Mouse (Mus musculus) limb, embryonic 12.5 days (tissue): ENCODE measurements around the gene Nek6. TPM values are rescaled to one million over a fixed set of nuclear protein-coding genes. Genes with fewer than 3 reads are reported as not detected.

ENCODE experiments used
- ATAC-seq: fragments of 200-750 bp; cut with Nextera tagmentation; 2 replicates; pipeline ENCODE4 v1.8.0; 2017; ENCODE audit warnings: low read depth, moderate TSS enrichment; ENCODE audit not compliant: insufficient number of reproducible peaks, insufficient read depth, low FRiP score, low TSS enrichment
- H3K27ac ChIP-seq: fragments of 300-500 bp; sonication (generic); 2 replicates; pipeline ENCODE4 v1.5.1; 2016; ENCODE audit warnings: mild to moderate bottlenecking, moderate library complexity
- H3K27me3 ChIP-seq: fragments of 300-500 bp; sonication (generic); 2 replicates; pipeline ENCODE4 v1.6.1; 2016; ENCODE audit warnings: mild to moderate bottlenecking, moderate library complexity
- H3K36me3 ChIP-seq: fragments of 300-500 bp; sonication (generic); 2 replicates; pipeline ENCODE4 v1.6.1; 2016; ENCODE audit warnings: mild to moderate bottlenecking, moderate library complexity
- H3K4me1 ChIP-seq: fragments of 300-500 bp; sonication (generic); replicated peaks from 2 replicates; pipeline ENCODE4 v1.6.1; 2016
- H3K4me2 ChIP-seq: fragments of 300-500 bp; sonication (generic); 2 replicates; pipeline ENCODE4 v1.6.1; 2016; ENCODE audit warnings: mild to moderate bottlenecking, moderate library complexity
- H3K4me3 ChIP-seq: fragments of 300-500 bp; sonication (generic); replicated peaks from 2 replicates; pipeline ENCODE4 v1.5.1; 2016; ENCODE audit warnings: mild to moderate bottlenecking
- H3K9ac ChIP-seq: fragments of 300-500 bp; sonication (generic); replicated peaks from 2 replicates; pipeline ENCODE4 v1.6.1; 2016; ENCODE audit warnings: mild to moderate bottlenecking, moderate library complexity
- H3K9me3 ChIP-seq: fragments of 300-500 bp; sonication (generic); 2 replicates; pipeline ENCODE4 v1.6.1; 2016; ENCODE audit warnings: mild to moderate bottlenecking, moderate library complexity
- WGBS: fragments of 180-500 bp; shearing (Covaris S2); methylation state at CpG from one replicate; pipeline ENCODE4 v1.1.7; 2016; 5-methylcytosine and 5-hydroxymethylcytosine counted together
- polyA plus RNA-seq: library from polyadenylated mRNA; unstranded; fragments of >200 nt; fragmentation: Nextera tagmentation; extraction: Ambion mirVana; gene quantifications from 2 replicates; pipeline ENCODE4 v1.2.1, GENCODE M21; 2016

Nek6 gene
- polyA plus RNA-seq, 1 experiment from 2014 or later = 140 TPM

DNA sequence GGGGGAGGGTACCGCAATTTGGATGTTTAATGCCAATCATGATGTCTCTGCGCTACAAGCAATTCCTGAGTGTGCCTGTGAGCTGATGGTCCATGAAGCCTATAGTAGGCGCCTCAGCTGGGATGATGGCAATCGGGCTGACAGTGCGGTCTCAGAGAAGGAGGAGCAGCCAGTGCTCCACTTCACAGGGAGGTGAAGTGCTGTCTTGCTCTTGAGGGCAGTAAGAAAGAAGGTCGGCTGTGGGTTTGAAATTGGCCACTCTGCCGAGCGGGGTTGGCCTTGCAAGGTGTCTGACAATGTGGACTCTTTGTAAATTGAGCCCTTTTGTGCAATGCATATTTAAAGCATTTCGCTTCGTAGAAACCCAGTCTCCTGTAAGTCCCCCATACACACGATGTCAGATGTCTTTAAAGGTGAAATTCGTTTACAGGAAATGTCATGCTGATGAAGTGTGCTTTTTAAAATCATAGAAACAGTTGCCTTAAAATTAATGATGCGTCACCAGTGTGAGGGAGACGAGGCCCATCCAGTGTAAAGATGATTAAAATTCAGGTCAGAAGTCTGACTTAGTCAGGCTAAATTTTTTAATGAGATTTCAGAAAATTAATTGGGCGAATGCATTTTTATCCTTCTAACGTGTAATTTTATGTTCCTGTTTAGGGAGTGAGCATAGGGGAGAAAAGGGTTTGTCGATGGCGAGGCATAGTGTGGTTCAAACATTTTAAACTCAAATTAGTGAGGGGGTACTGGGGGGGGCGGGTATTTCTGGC is 43.0 kb downstream of the Nek6 start:
- Histone ChIP-seq H3K27me3 (no peaks in the 10 kb centered on the region), H3K27ac (no peak overlapping the region), H3K4me3 (no peak overlapping the region), H3K4me1 (peaks cover 5% of the 10 kb centered on the region; the same call in 1 of the 2 replicates), H3K9ac (no peak overlapping the region), H3K4me2 (no peak overlapping the region), H3K36me3 (peaks cover 73% of the 10 kb centered on the region), H3K9me3 (no peaks in the 10 kb centered on the region)
- ATAC-seq = no peak
- WGBS = 72% methylated on average over 19 of the region's 19 CpGs

GRCm38 (mm10) chr2:38555659-38556058 is 44.2 kb downstream of the Nek6 start:
- WGBS = 92% methylated on average over 4 of the region's 4 CpGs

DNA sequence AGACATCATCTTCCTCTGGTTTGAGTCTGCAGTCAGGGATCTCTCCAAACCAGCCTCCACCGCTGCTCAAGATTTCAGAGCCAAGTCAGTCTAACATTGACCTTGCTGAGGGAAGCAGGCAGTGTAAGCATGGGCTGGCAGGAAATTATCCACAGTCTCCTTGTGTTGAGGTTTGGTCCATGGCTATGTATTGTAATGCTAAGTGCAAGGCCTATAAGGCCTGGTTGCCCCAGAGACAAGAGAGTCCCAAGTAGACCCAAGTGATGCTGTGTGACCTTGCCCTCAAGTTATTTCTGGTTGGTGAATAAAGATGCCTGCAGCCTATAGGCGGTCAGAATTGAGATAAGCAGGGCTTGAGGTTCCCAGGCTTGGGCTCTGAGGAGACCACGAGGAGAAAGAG is 45.3 kb downstream of the Nek6 start:
- no peak overlapping the region for H3K27ac ChIP-seq
- no peak for ATAC-seq
- 89% methylated on average over 3 of the region's 3 CpGs for WGBS

More at GRCm38 (mm10) chr2:38555659-38556058, 44.2 kb downstream of the Nek6 start:
- Histone ChIP-seq H3K36me3 (peaks cover 77% of the 10 kb centered on the region), H3K9me3 (no peaks in the 10 kb centered on the region), H3K27ac (no peak overlapping the region), H3K4me3 (no peak overlapping the region), H3K4me1 (peaks cover 5% of the 10 kb centered on the region; the same call in 1 of the 2 replicates), H3K27me3 (no peaks in the 10 kb centered on the region), H3K9ac (no peak overlapping the region), H3K4me2 (no peak overlapping the region)
- no peak for ATAC-seq

DNA sequence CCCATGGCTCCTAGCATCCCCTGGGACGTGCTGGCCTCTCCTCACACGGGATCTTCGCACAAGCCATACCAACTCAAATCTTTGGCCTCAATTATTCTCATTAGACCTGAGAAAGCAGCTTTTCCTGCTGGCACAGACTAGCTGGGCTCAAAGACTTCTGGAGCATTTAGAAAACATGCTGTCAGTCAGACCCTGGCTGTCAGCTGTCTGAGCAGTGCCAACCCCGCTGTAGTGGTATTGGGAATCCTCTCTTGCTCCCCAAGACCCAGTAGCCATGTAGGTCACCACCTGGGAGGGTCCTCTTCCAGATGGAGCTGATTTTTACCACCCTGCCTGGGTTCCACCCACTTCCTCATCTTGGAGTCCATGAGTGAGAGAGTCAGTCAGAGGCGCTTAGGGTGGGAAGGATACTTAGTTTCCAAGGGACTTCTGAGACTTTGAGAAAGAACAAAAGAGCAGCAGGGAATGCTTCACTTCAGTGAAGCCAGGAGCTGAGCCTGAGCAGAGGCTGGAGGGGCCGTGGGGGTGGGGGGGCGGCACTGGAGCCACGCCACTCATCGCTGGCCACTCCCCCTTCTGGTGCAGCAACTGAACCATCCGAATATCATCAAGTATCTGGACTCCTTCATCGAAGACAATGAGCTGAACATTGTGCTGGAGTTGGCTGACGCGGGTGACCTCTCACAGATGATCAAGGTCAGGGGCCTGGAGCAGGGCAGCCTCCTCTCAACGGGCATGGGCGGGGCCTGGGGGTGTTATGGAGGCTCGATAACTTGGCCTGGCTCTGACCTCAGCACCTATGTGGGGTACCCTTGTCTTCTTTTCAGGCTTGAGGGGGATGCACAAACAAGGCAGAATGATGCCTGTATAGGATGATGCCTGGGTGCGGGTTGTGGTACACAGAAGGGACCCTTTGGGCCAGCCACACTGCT is 49.1 kb downstream of the Nek6 start:
- Histone ChIP-seq H3K9ac (no peak overlapping the region), H3K36me3 (peaks cover 78% of the 10 kb centered on the region), H3K9me3 (no peaks in the 10 kb centered on the region), H3K4me2 (no peak overlapping the region), H3K4me1 (no peaks in the 10 kb centered on the region), H3K27me3 (no peaks in the 10 kb centered on the region), H3K27ac (no peak overlapping the region), H3K4me3 (no peak overlapping the region)
- WGBS = 71% methylated on average over 17 of the region's 17 CpGs
- no peak for ATAC-seq

More for the DNA sequence above, 45.3 kb downstream of the Nek6 start:
- Histone ChIP-seq H3K4me2 (no peak overlapping the region), H3K4me1 (peaks cover 5% of the 10 kb centered on the region; the same call in 1 of the 2 replicates), H3K36me3 (peaks cover 77% of the 10 kb centered on the region), H3K9me3 (no peaks in the 10 kb centered on the region), H3K4me3 (no peak overlapping the region), H3K9ac (no peak overlapping the region), H3K27me3 (no peaks in the 10 kb centered on the region)

DNA sequence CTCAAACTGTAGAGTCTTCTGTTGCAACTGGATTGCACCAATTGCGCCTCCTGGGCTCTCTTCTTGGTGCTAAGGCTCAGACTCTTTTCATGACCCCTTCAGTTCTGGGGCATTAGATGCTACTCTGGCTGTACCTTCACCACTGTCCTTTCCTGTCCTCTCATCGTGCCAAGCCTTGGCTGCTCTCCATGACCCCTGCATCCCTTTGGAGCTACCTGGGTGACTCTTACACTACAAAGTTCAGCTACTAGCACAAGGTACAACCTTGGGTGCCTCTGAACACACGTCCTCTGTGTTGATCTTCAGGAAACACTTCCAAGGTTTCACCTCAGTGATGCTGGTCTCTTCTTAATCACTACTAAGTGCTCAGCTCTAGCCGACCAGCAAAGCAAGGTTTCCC is 51.2 kb downstream of the Nek6 start:
- WGBS = 91% methylated on average over 4 of the region's 4 CpGs
- no peaks in the 10 kb centered on the region for H3K9me3 ChIP-seq

DNA sequence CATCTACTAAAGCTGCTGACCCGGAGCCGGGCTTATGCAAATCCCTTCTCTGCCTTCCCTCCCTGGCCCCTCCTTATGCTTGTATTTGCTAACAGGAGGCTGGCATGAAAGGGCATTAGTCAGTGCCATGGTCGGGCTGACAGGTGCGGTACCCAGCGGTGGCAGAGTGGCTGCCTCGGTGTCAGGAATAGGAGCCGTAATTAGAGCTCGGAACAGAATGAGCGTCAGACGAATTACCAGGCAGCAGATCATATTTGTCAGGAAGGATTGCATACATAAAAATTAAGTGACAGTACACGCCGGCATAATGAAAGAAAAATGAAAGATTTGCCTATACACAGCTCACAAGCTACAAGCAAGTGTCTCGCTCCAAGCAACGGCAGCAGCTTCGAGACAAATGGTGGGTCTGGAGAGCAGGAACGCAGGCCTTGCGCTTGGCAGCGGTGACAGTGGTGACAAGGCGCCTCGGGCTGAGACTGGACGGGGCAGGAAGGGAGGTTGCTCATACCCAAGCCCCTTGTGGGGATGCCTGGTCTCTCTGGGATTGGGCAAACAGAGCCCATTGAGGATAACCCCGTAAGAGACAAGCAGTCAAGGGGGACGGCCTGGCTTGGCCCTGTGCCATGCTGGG is 60.6 kb downstream of the Nek6 start:
- H3K9me3 ChIP-seq = no peaks in the 10 kb centered on the region
- no peak overlapping the region for H3K4me3 ChIP-seq
- no peak overlapping the region for H3K4me2 ChIP-seq
- H3K27ac ChIP-seq = no peak overlapping the region
- peaks cover 99% of the 10 kb centered on the region for H3K36me3 ChIP-seq
- no peak for ATAC-seq
- H3K9ac ChIP-seq = no peak overlapping the region
- 0 out of 2 replicates have a peak, but pooled peaks cover 8% of the 10 kb centered on the region for H3K4me1 ChIP-seq
- H3K27me3 ChIP-seq = no peaks in the 10 kb centered on the region
- WGBS = 89% methylated on average over 23 of the region's 23 CpGs

More for the DNA sequence above, 51.2 kb downstream of the Nek6 start:
- no peak overlapping the region for H3K4me2 ChIP-seq
- H3K4me1 ChIP-seq = 0 out of 2 replicates have a peak, but pooled peaks cover 5% of the 10 kb centered on the region
- no peak for ATAC-seq
- H3K27me3 ChIP-seq = no peaks in the 10 kb centered on the region
- H3K36me3 ChIP-seq = peaks cover 79% of the 10 kb centered on the region
- H3K9ac ChIP-seq = no peak overlapping the region
- H3K4me3 ChIP-seq = no peak overlapping the region
- no peak overlapping the region for H3K27ac ChIP-seq

- 84% methylated on average over 2 of the region's 2 CpGs for WGBS
Observed at GRCm38 (mm10) chr2:38574697-38575096, 63.3 kb downstream of the Nek6 start.

DNA sequence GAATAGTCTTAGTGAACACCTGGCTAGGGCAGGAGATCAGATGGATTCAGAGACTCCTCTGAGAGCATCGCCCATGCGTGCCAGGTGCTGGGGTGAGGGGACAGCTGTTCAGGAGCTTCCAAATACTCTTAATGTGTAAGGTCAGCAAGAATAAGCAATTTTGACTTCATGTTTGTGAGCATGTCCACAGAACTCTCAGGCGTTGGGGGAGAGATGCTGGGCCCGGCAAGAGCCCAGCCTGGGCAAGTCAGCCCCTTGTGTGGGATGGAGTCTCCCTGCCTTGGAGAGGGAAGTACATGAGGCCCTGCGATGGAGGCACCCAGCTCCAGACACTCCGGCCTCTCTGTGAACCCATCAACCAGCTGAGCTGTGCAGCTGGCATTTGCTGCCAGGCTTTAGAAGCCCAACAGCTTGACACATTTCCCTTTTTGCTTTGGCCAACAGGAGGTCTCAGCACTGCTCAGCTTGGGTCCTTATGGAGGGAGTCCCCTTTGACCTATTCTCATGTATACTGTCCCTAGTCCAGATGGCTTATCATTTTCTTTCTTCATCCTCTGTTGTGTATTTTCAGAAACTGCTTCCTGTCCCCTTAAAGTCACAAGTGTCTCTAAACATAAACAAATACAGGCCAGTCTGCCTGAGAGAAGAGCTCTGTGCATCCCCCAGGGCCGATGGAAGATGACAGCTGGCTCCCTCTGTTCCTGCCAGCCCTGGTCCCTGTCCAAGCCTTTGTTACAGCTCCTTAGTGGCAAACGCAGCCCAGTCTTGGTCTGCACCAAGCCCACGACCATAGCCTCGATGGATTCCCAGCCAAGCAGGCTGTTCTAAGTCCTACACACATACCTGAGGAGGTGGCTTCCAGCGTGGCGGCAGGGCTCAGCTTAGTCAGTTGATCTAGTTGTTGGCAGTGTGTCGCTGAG is 67.4 kb downstream of the Nek6 start:
- ATAC-seq = no peak
- H3K4me2 ChIP-seq = no peak overlapping the region
- WGBS = 60% methylated on average over 13 of the region's 13 CpGs

More at GRCm38 (mm10) chr2:38574697-38575096, 63.3 kb downstream of the Nek6 start:
- Histone ChIP-seq H3K9me3 (no peaks in the 10 kb centered on the region), H3K4me3 (no peak overlapping the region), H3K4me2 (no peak overlapping the region), H3K36me3 (peaks cover 100% of the 10 kb centered on the region), H3K27me3 (no peaks in the 10 kb centered on the region), H3K4me1 (no peaks in the 10 kb centered on the region), H3K27ac (no peak overlapping the region), H3K9ac (no peak overlapping the region)
- no peak for ATAC-seq

DNA sequence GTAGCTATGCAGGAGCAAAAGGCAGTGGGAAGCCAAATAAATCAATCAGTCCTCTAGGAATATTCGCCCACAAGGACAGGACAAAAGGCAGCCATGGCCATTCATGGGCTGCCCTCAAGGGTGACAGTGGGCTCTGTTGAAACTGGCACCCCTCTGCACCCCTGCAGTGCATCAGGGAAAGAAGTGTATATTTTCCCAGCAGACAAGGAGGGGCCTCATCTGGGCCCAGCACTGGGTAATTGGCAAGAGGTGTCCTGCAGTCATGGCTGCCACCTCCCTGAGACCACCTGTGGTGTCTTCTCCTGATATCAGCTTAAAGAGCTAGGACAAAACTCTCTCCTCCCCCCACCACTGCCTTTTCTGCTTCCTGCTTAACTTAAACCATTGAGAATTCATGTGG is 68.1 kb downstream of the Nek6 start:
- 48% methylated on average over 1 of the region's 1 CpGs for WGBS
- H3K9me3 ChIP-seq = no peaks in the 10 kb centered on the region
- H3K27me3 ChIP-seq = no peaks in the 10 kb centered on the region
- no peak overlapping the region for H3K27ac ChIP-seq
- no peak overlapping the region for H3K4me2 ChIP-seq
- no peak for ATAC-seq
- peaks cover 95% of the 10 kb centered on the region for H3K36me3 ChIP-seq
- H3K9ac ChIP-seq = no peak overlapping the region
- no peak overlapping the region for H3K4me3 ChIP-seq
- peaks cover 8% of the 10 kb centered on the region; the same call in 1 of the 2 replicates for H3K4me1 ChIP-seq

More for the DNA sequence above, 67.4 kb downstream of the Nek6 start:
- H3K9me3 ChIP-seq = no peaks in the 10 kb centered on the region
- no peak overlapping the region for H3K9ac ChIP-seq
- H3K27ac ChIP-seq = no peak overlapping the region
- H3K4me1 ChIP-seq = peaks cover 1% of the 10 kb centered on the region; the same call in 1 of the 2 replicates
- peaks cover 96% of the 10 kb centered on the region for H3K36me3 ChIP-seq
- no peaks in the 10 kb centered on the region for H3K27me3 ChIP-seq
- H3K4me3 ChIP-seq = no peak overlapping the region

- Histone ChIP-seq H3K27ac (no peak overlapping the region), H3K4me1 (peaks cover 17% of the 10 kb centered on the region; the same call in 1 of the 2 replicates), H3K27me3 (no peaks in the 10 kb centered on the region), H3K4me3 (no peak overlapping the region), H3K9ac (no peak overlapping the region), H3K9me3 (no peaks in the 10 kb centered on the region), H3K36me3 (peaks cover 93% of the 10 kb centered on the region), H3K4me2 (no peak overlapping the region)
- 95% methylated on average over 2 of the region's 2 CpGs for WGBS
- ATAC-seq = no peak
Observed at GRCm38 (mm10) chr2:38583982-38584381, 72.5 kb downstream of the Nek6 start.
